Mouse (Mus musculus): ENCODE results near the gene Shroom3. TPM values are rescaled to one million over a fixed set of nuclear protein-coding genes. Genes with fewer than 3 reads are reported as not detected.

Shroom3 gene
- total and polyA plus RNA-seq, 3 experiments = not detected

DNA sequence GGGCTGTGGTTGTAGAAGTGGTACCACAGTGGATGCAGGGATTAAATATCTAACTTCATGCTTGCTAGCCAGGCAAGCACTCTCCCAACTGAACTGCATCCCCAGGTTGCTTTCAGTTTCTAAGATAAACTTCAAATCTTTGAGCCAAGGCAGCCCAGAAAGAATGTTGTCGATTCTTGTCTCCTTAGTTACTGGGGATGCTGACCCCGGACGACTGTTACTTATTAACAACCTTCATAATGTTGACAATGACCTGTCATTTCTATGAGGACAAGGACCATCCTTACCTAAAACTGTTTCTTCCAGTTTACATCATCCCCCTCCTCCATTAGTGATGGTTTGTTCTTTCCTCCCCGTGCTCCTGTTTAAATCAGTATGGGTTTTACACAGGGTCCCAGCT lies 210.0 kb downstream of the Shroom3 start:
- DNase-seq (ENCODE audit: low read depth, low spot score) = no peak
- Histone ChIP-seq H3K4me3 (ENCODE audit: control insufficient read depth in 1 of 2, insufficient read depth in 1 of 2, low read depth in 2 of 2, low read length in 2 of 2) (no peak overlapping the region), H3K9ac (ENCODE audit: control insufficient read depth, low read depth, low read length, poor library complexity, severe bottlenecking) (no peak overlapping the region), H3K36me3 (ENCODE audit: control insufficient read depth in 1 of 2, insufficient read depth in 2 of 2, low read length in 2 of 2) (no peaks in the 10 kb centered on the region), H3K9me3 (replicated peaks; ENCODE audit: insufficient read depth, low read length) (no peaks in the 10 kb centered on the region), H3K27ac (ENCODE audit: control insufficient read depth, low read depth, low read length) (no peak overlapping the region), H3K27me3 (ENCODE audit: control insufficient read depth in 1 of 2, insufficient read depth in 2 of 2, low read length in 2 of 2) (no peaks in the 10 kb centered on the region), H3K4me1 (ENCODE audit: control insufficient read depth in 1 of 2, insufficient read depth in 2 of 2, low read length in 2 of 2) (no peaks in the 10 kb centered on the region), H3K79me2 (ENCODE audit: control insufficient read depth, insufficient read depth, low read length, poor library complexity) (no peaks in the 10 kb centered on the region)
- TF ChIP-seq GATA1 (IDR thresholded peaks at IDR 0.05; ENCODE audit: low read depth, low read length) (no peak), POLR2AphosphoS2 (IDR thresholded peaks at IDR 0.05; ENCODE audit: low read length) (no peak), KAT2A (conservative IDR thresholded peaks at IDR 0.05; ENCODE audit: low read depth, low read length) (no peak), GABPA (IDR thresholded peaks at IDR 0.05; ENCODE audit: low read depth, low read length) (no peak), E2F4 (IDR thresholded peaks at IDR 0.05; ENCODE audit: borderline replicate concordance, low read depth, low read length) (no peak), ZC3H11A (IDR thresholded peaks at IDR 0.05; ENCODE audit: low read depth, low read length) (no peak), MYB (IDR thresholded peaks at IDR 0.05; ENCODE audit: low read depth, low read length) (no peak), NELFE (IDR thresholded peaks at IDR 0.05; ENCODE audit: low read depth, low read length) (no peak), TAL1 (IDR thresholded peaks at IDR 0.05; ENCODE audit: low read length) (no peak), RAD21 (IDR thresholded peaks at IDR 0.05; ENCODE audit: low read depth, low read length) (no peak), EP300 (IDR thresholded peaks at IDR 0.05; ENCODE audit: low read depth in 1 of 2, low read length in 2 of 2) (no peak), USF1 (IDR thresholded peaks at IDR 0.05; ENCODE audit: low read depth, low read length) (no peak), MAX (IDR thresholded peaks at IDR 0.05; ENCODE audit: low read length) (no peak)

DNA sequence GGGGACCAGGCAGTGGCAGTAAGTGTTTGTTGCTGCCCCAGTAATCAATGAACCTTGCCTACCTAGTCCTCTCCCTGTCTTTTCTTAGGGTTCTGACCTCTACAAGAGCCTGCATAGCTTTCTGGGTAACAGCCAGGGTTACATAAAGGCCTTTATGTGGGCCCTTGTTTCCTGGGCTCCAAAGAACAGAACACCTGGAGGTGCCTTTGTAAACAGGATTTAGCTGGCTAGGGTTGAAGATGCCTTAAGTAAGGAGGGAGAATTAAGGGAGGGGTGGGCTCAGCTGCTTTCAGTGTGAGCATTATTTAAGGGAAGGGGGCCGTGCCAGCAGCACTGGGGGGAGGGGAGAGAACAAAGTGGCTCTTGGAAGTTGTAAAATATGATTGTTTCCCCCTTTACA lies 210.5 kb downstream of the Shroom3 start:
- Histone ChIP-seq H3K9me3 (replicated peaks; ENCODE audit: insufficient read depth, low read length) (no peaks in the 10 kb centered on the region), H3K79me2 (ENCODE audit: control insufficient read depth, insufficient read depth, low read length, poor library complexity) (no peaks in the 10 kb centered on the region), H3K36me3 (ENCODE audit: control insufficient read depth in 1 of 2, insufficient read depth in 2 of 2, low read length in 2 of 2) (no peaks in the 10 kb centered on the region), H3K4me3 (ENCODE audit: control insufficient read depth in 1 of 2, insufficient read depth in 1 of 2, low read depth in 2 of 2, low read length in 2 of 2) (no peak overlapping the region), H3K9ac (ENCODE audit: control insufficient read depth, low read depth, low read length, poor library complexity, severe bottlenecking) (no peak overlapping the region), H3K4me1 (ENCODE audit: control insufficient read depth in 1 of 2, insufficient read depth in 2 of 2, low read length in 2 of 2) (no peaks in the 10 kb centered on the region), H3K27me3 (ENCODE audit: control insufficient read depth in 1 of 2, insufficient read depth in 2 of 2, low read length in 2 of 2) (no peaks in the 10 kb centered on the region), H3K27ac (ENCODE audit: control insufficient read depth, low read depth, low read length) (no peak overlapping the region)
- TF ChIP-seq NRF1 (IDR thresholded peaks at IDR 0.05; ENCODE audit: insufficient read depth, low read depth, low read length, poor library complexity, severe bottlenecking) (no peak), TCF12 (IDR thresholded peaks at IDR 0.05; ENCODE audit: low read depth, low read length) (no peak), GABPA (IDR thresholded peaks at IDR 0.05; ENCODE audit: low read depth, low read length) (no peak), MAFK (IDR thresholded peaks at IDR 0.05; ENCODE audit: borderline replicate concordance, low read depth, low read length) (no peak), MYB (IDR thresholded peaks at IDR 0.05; ENCODE audit: low read depth, low read length) (no peak), TAL1 (IDR thresholded peaks at IDR 0.05; ENCODE audit: low read length) (no peak), CHD1 (IDR thresholded peaks at IDR 0.05; ENCODE audit: low read depth, low read length) (no peak), MEF2A (IDR thresholded peaks at IDR 0.05; ENCODE audit: extremely low read depth, insufficient replicate concordance, low read depth, low read length, poor library complexity, severe bottlenecking) (no peak), MYC (IDR thresholded peaks at IDR 0.05; ENCODE audit: low read depth, low read length) (no peak), USF1 (IDR thresholded peaks at IDR 0.05; ENCODE audit: low read depth, low read length) (no peak)
- DNase-seq (ENCODE audit: low read depth, low spot score) = no peak
